Mouse (Mus musculus) kidney, embryonic 16.5 days (tissue): ENCODE results near the gene Atg13. TPM values are rescaled to one million over a fixed set of nuclear protein-coding genes. Genes with fewer than 3 reads are reported as not detected.

Source experiments
- ATAC-seq: fragments of 200-750 bp; cut with Nextera tagmentation; 2 replicates; pipeline ENCODE4 v1.8.0; 2017; ENCODE audit warnings: moderate TSS enrichment; ENCODE audit not compliant: low FRiP score, low TSS enrichment
- H3K27ac ChIP-seq: fragments of 300-500 bp; sonication (generic); 2 replicates; pipeline ENCODE4 v1.5.1; 2014; ENCODE audit warnings: low read length
- H3K27me3 ChIP-seq: fragments of 300-500 bp; sonication (generic); 2 replicates; pipeline ENCODE4 v1.6.1; 2014; ENCODE audit warnings: low read length, control low read depth, mixed read lengths; ENCODE audit not compliant: insufficient read depth
- H3K36me3 ChIP-seq: fragments of 300-500 bp; sonication (generic); 2 replicates; pipeline ENCODE4 v1.6.1; 2014; ENCODE audit warnings: low read length, control low read depth, mixed read lengths; ENCODE audit not compliant: insufficient read depth
- H3K4me1 ChIP-seq: fragments of 300-500 bp; sonication (generic); 2 replicates; pipeline ENCODE4 v1.6.1; 2014; ENCODE audit warnings: low read length, control low read depth, mixed read lengths; ENCODE audit not compliant: insufficient read depth
- H3K4me2 ChIP-seq: fragments of 300-500 bp; sonication (generic); replicated peaks from 2 replicates; pipeline ENCODE4 v1.6.1; 2014; ENCODE audit warnings: low read depth, low read length
- H3K4me3 ChIP-seq: fragments of 300-500 bp; sonication (generic); 2 replicates; pipeline ENCODE4 v1.5.1; 2014; ENCODE audit warnings: mild to moderate bottlenecking, low read length
- H3K9ac ChIP-seq: fragments of 300-500 bp; sonication (generic); replicated peaks from 2 replicates; pipeline ENCODE4 v1.6.1; 2014; ENCODE audit warnings: low read length
- H3K9me3 ChIP-seq: fragments of 300-500 bp; sonication (generic); 2 replicates; pipeline ENCODE4 v1.6.1; 2016; ENCODE audit warnings: low read length, control low read depth
- WGBS: fragments of 180-500 bp; shearing (Covaris S2); extraction: QIAGEN DNeasy Blood & Tissue Kit; methylation state at CpG from one replicate; pipeline ENCODE4 v1.1.7; 2014; 5-methylcytosine and 5-hydroxymethylcytosine counted together
- polyA plus RNA-seq: library from polyadenylated mRNA; unstranded; fragments of >200 nt; fragmentation: Nextera tagmentation; extraction: Ambion mirVana; gene quantifications from 2 replicates; pipeline ENCODE4 v1.2.1, GENCODE M21; 2015

Atg13 gene
- polyA plus RNA-seq, 1 experiment from 2014 or later: 29.2 TPM

GRCm38 (mm10) chr2:91629682-91630081 is 80.7 kb downstream of the Atg13 start:
- no peak overlapping the region for H3K4me2 ChIP-seq
- no peak overlapping the region for H3K9ac ChIP-seq
- H3K4me1 ChIP-seq: no peaks in the 10 kb centered on the region
- ATAC-seq: no peak
- 82% methylated on average over 18 of the region's 18 CpGs for WGBS
- no peaks in the 10 kb centered on the region for H3K9me3 ChIP-seq
- no peak overlapping the region for H3K27ac ChIP-seq
- H3K4me3 ChIP-seq: no peak overlapping the region
- H3K27me3 ChIP-seq: no peaks in the 10 kb centered on the region
- no peaks in the 10 kb centered on the region for H3K36me3 ChIP-seq

DNA sequence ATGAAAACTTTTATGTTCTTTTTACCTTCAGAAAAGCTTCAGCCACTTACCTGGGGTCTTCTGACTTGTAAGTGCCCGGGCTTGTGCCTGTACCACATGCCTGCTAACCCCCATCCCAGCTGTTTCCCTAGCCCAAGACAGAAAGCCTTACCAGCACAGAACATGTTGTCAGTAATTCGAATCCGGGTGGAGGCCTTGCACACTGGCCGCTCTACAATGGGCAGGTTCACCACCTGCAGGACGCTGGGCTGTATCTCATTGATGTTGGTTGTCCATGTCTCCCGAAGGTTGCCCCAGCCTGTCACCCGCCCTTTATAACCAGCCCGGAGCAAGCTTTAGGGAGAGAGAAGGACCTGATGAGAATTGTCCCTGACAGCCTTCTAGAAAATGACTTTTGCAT is 82.2 kb downstream of the Atg13 start:
- WGBS: 89% methylated on average over 8 of the region's 8 CpGs
- ATAC-seq: no peak
- no peak overlapping the region for H3K27ac ChIP-seq
- H3K36me3 ChIP-seq: no peaks in the 10 kb centered on the region
- no peak overlapping the region for H3K4me2 ChIP-seq
- no peaks in the 10 kb centered on the region for H3K4me1 ChIP-seq
- no peaks in the 10 kb centered on the region for H3K9me3 ChIP-seq
- no peak overlapping the region for H3K9ac ChIP-seq
- H3K4me3 ChIP-seq: no peak overlapping the region
- no peaks in the 10 kb centered on the region for H3K27me3 ChIP-seq

DNA sequence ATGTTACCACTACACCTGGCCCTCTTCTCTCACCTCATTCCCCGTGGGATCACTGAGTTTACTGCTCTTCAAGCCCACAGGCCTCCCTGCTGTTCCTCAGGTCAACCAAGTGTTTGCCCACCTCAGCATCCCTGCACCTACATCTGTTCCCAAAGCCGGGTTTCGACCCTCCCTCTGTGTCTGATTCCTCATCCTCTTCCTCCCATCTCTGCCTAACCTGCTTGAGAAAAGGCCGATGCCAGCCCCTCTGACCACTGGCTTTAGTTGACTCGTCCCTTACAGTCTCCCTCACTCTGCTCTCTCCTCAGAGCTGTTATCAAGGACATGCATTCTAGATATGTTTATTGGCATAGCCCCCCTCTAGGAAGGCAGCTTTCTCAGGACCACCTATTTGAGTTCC is 82.9 kb downstream of the Atg13 start:
- H3K9ac ChIP-seq: no peak overlapping the region
- H3K27ac ChIP-seq: no peak overlapping the region
- no peak overlapping the region for H3K4me3 ChIP-seq
- no peak overlapping the region for H3K4me2 ChIP-seq
- peaks cover 2% of the 10 kb centered on the region for H3K36me3 ChIP-seq
- no peaks in the 10 kb centered on the region for H3K27me3 ChIP-seq
- no peaks in the 10 kb centered on the region for H3K4me1 ChIP-seq
- H3K9me3 ChIP-seq: no peaks in the 10 kb centered on the region
- ATAC-seq: no peak
- WGBS: 75% methylated on average over 5 of the region's 5 CpGs

Other genes starting within 250 kb of the Atg13 start
- 63.7 and 70.3 TPM in 2 replicates for gene Ckap5, start 183.8 kb downstream of the Atg13 start, polyA plus RNA-seq
- 1.2 and 1.8 TPM in 2 replicates for gene F2, start 74.2 kb downstream of the Atg13 start, polyA plus RNA-seq
- gene Zfp408, start 60.8 kb downstream of the Atg13 start, polyA plus RNA-seq: 12.6 and 13.8 TPM in 2 replicates
- gene Arhgap1, start 60.7 kb downstream of the Atg13 start, polyA plus RNA-seq: 137 and 142 TPM in 2 replicates
- 20.6 and 24.7 TPM in 2 replicates for gene Harbi1, start 276 bp upstream of the Atg13 start, polyA plus RNA-seq
- gene Ambra1, start 19.6 kb upstream of the Atg13 start, polyA plus RNA-seq: 20.7 and 24.5 TPM in 2 replicates
- 0.11 and 0.19 TPM in 2 replicates for gene Chrm4, start 216.7 kb upstream of the Atg13 start, polyA plus RNA-seq
- 1,159 and 1,184 TPM in 2 replicates for gene Mdk, start 221.7 kb upstream of the Atg13 start, polyA plus RNA-seq
- 0.27 and 0.71 TPM in 2 replicates for gene Gm9821, start 235.1 kb upstream of the Atg13 start, polyA plus RNA-seq